Mouse (Mus musculus): ENCODE measurements around the gene Pdcl2.

- TF ChIP-seq CTCF (IDR thresholded peaks at IDR 0.05; ENCODE audit: low read depth, low read length): no peak
- TF ChIP-seq EP300 (IDR thresholded peaks at IDR 0.05; ENCODE audit: insufficient read depth, low read depth, low read length): no peak
- TF ChIP-seq POLR2A (IDR thresholded peaks at IDR 0.05; ENCODE audit: insufficient read depth, low read length): no peak
These were observed 34.5 kb upstream of the Pdcl2 start for GRCm38 (mm10) chr5:76365406-76365805.

Measured in ES-Bruce4 (cell line).